Mouse (Mus musculus) fibroblast of lung, adult 2 months (primary cell): ENCODE data around the gene Zcwpw1.
"Not testable (repeated sequence)": the region's sequence is repeated elsewhere in the genome, so short reads cannot be mapped to it uniquely, and the experiment has no call there.

Source experiments
- DNase-seq: peaks from one replicate; pipeline ENCODE4 v3.0.0-alpha.2; 2011; ENCODE audit warnings: low read depth

Gene Zcwpw1

GRCm38 (mm10) chr5:137835966-137836520, 48.4 kb downstream of the Zcwpw1 start, which contains the start of gene Pilra:
TSS of gene Pilra (minus strand) at chr5:137836281.
- DNase-seq = not testable (repeated sequence)

- no peak for DNase-seq
Observed at GRCm38 (mm10) chr5:137836611-137837010, 49.0 kb downstream of the Zcwpw1 start.

- not testable (repeated sequence) for DNase-seq
Observed at GRCm38 (mm10) chr5:137837110-137837509, 49.5 kb downstream of the Zcwpw1 start.

GRCm38 (mm10) chr5:137850313-137850712, 62.7 kb downstream of the Zcwpw1 start:
- DNase-seq = not testable (repeated sequence)

GRCm38 (mm10) chr5:137854907-137855306, 67.3 kb downstream of the Zcwpw1 start:
- not testable (repeated sequence) for DNase-seq

GRCm38 (mm10) chr5:137856870-137857269, 69.3 kb downstream of the Zcwpw1 start:
- not testable (repeated sequence) for DNase-seq

- DNase-seq = not testable (repeated sequence)
Observed at GRCm38 (mm10) chr5:137857960-137858710, 70.5 kb downstream of the Zcwpw1 start, which contains the start of gene Pilrb1. TSS of gene Pilrb1 (minus strand) at chr5:137858106.

GRCm38 (mm10) chr5:137864008-137864407, 76.4 kb downstream of the Zcwpw1 start:
- DNase-seq = not testable (repeated sequence)

GRCm38 (mm10) chr5:137868600-137868999, 81.0 kb downstream of the Zcwpw1 start:
- not testable (repeated sequence) for DNase-seq

- DNase-seq = not testable (repeated sequence)
Observed at GRCm38 (mm10) chr5:137871644-137872380, 84.2 kb downstream of the Zcwpw1 start, which contains the start of gene Pilrb2. TSS of gene Pilrb2 (minus strand) at chr5:137871815.
